In the genomic region with DNA sequence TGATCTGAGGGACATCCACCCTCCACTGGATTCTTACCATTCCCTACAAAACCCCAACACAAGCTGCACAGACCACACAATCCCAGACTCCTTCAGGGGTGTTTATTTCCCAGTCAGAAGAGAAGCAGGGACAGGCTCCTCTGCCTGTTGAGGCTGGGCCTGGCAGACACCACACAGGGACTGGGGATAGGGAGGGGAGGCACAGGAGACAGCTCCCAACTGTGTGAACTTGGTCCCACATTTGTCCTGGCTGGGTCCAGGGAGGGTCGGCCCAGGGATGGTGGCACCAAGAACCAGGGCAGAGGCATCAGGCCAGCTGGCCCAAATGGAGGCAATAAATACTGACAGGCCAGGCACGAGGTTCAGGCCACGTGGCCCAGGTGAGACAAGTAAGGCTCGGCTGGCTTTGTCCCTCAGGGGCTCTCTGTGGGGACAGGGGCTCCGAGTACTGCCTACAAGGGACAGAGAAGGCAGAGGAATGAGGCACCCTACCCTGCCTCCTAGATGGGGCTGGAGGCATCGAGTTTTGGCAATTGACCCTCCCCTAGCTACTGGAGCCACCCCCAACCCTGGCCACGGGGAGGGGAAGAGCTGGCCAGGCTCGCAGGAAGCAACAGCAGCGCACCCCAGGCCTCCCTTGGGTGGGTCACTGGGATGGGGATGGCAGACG, we compare ENCODE assay signal across 9 mouse cellular contexts. TPM values are rescaled to one million over a fixed set of nuclear protein-coding genes. Genes with fewer than 3 reads are reported as not detected.
DNase-seq lines count a peak whose midpoint lies in the region; ATAC-seq and TF ChIP-seq lines count a peak whose summit lies in the region.
"Had no signal": no experiment of that assay in that cellular context is flagged by ENCODE, and none has a peak within 500 bp of the region (broad histone marks: within the 10 kb centered on the region; RNA-seq: fewer than 3 reads in every experiment).

No protein-coding gene starts in this region.

- no peak overlapping the region for H3K4me2 ChIP-seq in heart, embryonic 12.5 days
- H3K4me2 ChIP-seq in embryonic facial prominence, embryonic 12.5 days (replicated peaks), result no peak overlapping the region; the same call in 1 of the 2 replicates
- H3K4me2 ChIP-seq in intestine, postnatal 0 days (replicated peaks; ENCODE audit: low read depth), result 0 out of 2 replicates have a peak overlapping the region, but pooled peaks have one; percentile 47
- H3K4me2 ChIP-seq in liver, embryonic 12.5 days, result no peak overlapping the region

- no peak for TF ChIP-seq CTCF in intestine, postnatal 0 days (IDR thresholded peaks at IDR 0.05; ENCODE audit: low read depth)

- H3K27me3 ChIP-seq in heart, embryonic 12.5 days (replicated peaks), result no peaks in the 10 kb centered on the region
- H3K27me3 ChIP-seq in embryonic facial prominence, embryonic 12.5 days, result no peaks in the 10 kb centered on the region
- no peaks in the 10 kb centered on the region for H3K27me3 ChIP-seq in intestine, postnatal 0 days (replicated peaks; ENCODE audit: control insufficient read depth, insufficient read depth, low read length)
- H3K27me3 ChIP-seq in liver, embryonic 12.5 days (replicated peaks), result no peaks in the 10 kb centered on the region
- H3K27me3 ChIP-seq: heart, embryonic 15.5 days had no signal

- 0 out of 2 replicates have a peak overlapping the region, but pooled peaks have one; percentile 98 for H3K9ac ChIP-seq in heart, embryonic 12.5 days
- no peak overlapping the region for H3K9ac ChIP-seq in embryonic facial prominence, embryonic 12.5 days
- H3K9ac ChIP-seq in intestine, postnatal 0 days (ENCODE audit: low read depth, low read length), result 0 out of 2 replicates have a peak overlapping the region, but pooled peaks have one; percentile 28
- no peak overlapping the region for H3K9ac ChIP-seq in liver, embryonic 12.5 days
- H3K9ac ChIP-seq: heart, embryonic 15.5 days had no signal

- 75% methylated on average over 10 of the region's 10 CpGs for WGBS in heart, embryonic 12.5 days
- 85% methylated on average over 10 of the region's 10 CpGs for whole genome bisulfite sequencing in embryonic facial prominence, embryonic 12.5 days
- WGBS in intestine, postnatal 0 days, result 73% methylated on average over 10 of the region's 10 CpGs
- WGBS in liver, embryonic 12.5 days (ENCODE audit: insufficient replicate concordance), result 79% methylated on average over 10 of the region's 10 CpGs

- H3K9me3 ChIP-seq in heart, embryonic 12.5 days (replicated peaks), result no peaks in the 10 kb centered on the region
- H3K9me3 ChIP-seq in embryonic facial prominence, embryonic 12.5 days, result no peaks in the 10 kb centered on the region
- no peaks in the 10 kb centered on the region for H3K9me3 ChIP-seq in intestine, postnatal 0 days (ENCODE audit: control insufficient read depth)
- H3K9me3 ChIP-seq in liver, embryonic 12.5 days (replicated peaks), result no peaks in the 10 kb centered on the region
- H3K9me3 ChIP-seq: heart, embryonic 15.5 days had no signal

- peaks cover 37% of the 10 kb centered on the region for H3K4me1 ChIP-seq in heart, embryonic 12.5 days (replicated peaks)
- H3K4me1 ChIP-seq in embryonic facial prominence, embryonic 12.5 days, result peaks cover 34% of the 10 kb centered on the region
- peaks cover 22% of the 10 kb centered on the region; the same call in 1 of the 2 replicates for H3K4me1 ChIP-seq in intestine, postnatal 0 days (replicated peaks; ENCODE audit: control insufficient read depth, insufficient read depth, low read length)
- H3K4me1 ChIP-seq in liver, embryonic 12.5 days, result peaks cover 62% of the 10 kb centered on the region

- ATAC-seq in heart, embryonic 12.5 days (ENCODE audit: insufficient number of reproducible peaks, low FRiP score), result no peak
- no peak for ATAC-seq in embryonic facial prominence, embryonic 12.5 days (ENCODE audit: insufficient number of reproducible peaks, insufficient read depth, low FRiP score, low TSS enrichment)
- no peak for ATAC-seq in intestine, postnatal 0 days
- no peak for ATAC-seq in liver, embryonic 12.5 days

- no peak for DNase-seq in heart, adult 9 months (ENCODE audit: low spot score in 2 of 2)
- no peak for DNase-seq in left cerebral cortex, adult 9 months (ENCODE audit: low spot score in 2 of 2)
- DNase-seq in layer of hippocampus, adult 18-20 months (ENCODE audit: low spot score in 2 of 2), result no peak
- DNase-seq: right cerebral cortex, postnatal 4 days had no signal

- H3K4me3 ChIP-seq in heart, embryonic 12.5 days, result no peak overlapping the region
- no peak overlapping the region for H3K4me3 ChIP-seq in embryonic facial prominence, embryonic 12.5 days
- H3K4me3 ChIP-seq in intestine, postnatal 0 days (ENCODE audit: low read depth, low read length), result no peak overlapping the region
- no peak overlapping the region for H3K4me3 ChIP-seq in liver, embryonic 12.5 days
- H3K4me3 ChIP-seq: heart, embryonic 15.5 days had no signal

- H3K36me3 ChIP-seq in heart, embryonic 12.5 days, result peaks cover 35% of the 10 kb centered on the region
- H3K36me3 ChIP-seq in embryonic facial prominence, embryonic 12.5 days, result peaks cover 26% of the 10 kb centered on the region
- H3K36me3 ChIP-seq in intestine, postnatal 0 days (ENCODE audit: control insufficient read depth, insufficient read depth), result peaks cover 27% of the 10 kb centered on the region
- H3K36me3 ChIP-seq in liver, embryonic 12.5 days, result peaks cover 43% of the 10 kb centered on the region

- H3K27ac ChIP-seq in heart, embryonic 12.5 days (ENCODE audit: poor library complexity, severe bottlenecking), result no peak overlapping the region
- 0 out of 2 replicates have a peak overlapping the region, but pooled peaks have one; percentile 11 for H3K27ac ChIP-seq in embryonic facial prominence, embryonic 12.5 days
- H3K27ac ChIP-seq in intestine, postnatal 0 days (ENCODE audit: low read depth, low read length), result peak overlapping the region; percentile 99
- H3K27ac ChIP-seq in liver, embryonic 12.5 days, result peak overlapping the region; percentile 67
- H3K27ac ChIP-seq: heart, embryonic 15.5 days had no signal

RNA-seq across cellular contexts. Expression of a gene that starts 3.3 kb away (rescaled TPM):
- polyA plus RNA-seq in heart, embryonic 12.5 days (2016; fragmentation: Nextera tagmentation; extraction: Ambion mirVana), result 422 and 442 TPM in 2 replicates
- 561 and 568 TPM in 2 replicates for polyA plus RNA-seq in embryonic facial prominence, embryonic 12.5 days (2016; fragmentation: Nextera tagmentation; extraction: Ambion mirVana)
- polyA plus RNA-seq in intestine, postnatal 0 days (2015; fragmentation: Nextera tagmentation; extraction: Ambion mirVana), result 474 and 493 TPM in 2 replicates
- polyA plus RNA-seq in liver, embryonic 12.5 days (2016; fragmentation: Nextera tagmentation; extraction: Ambion mirVana), result 337 and 356 TPM in 2 replicates
- 100 to 1,000 TPM; 293 to 295 TPM for total RNA-seq in layer of hippocampus, adult 18-20 months (2021)

RNA-seq across cellular contexts. Expression of a gene that starts 5.1 kb away (rescaled TPM):
- polyA plus RNA-seq in heart, embryonic 12.5 days (2016; fragmentation: Nextera tagmentation; extraction: Ambion mirVana), result 478 and 480 TPM in 2 replicates
- polyA plus RNA-seq in embryonic facial prominence, embryonic 12.5 days (2016; fragmentation: Nextera tagmentation; extraction: Ambion mirVana), result 622 and 637 TPM in 2 replicates
- 2,516 and 2,539 TPM in 2 replicates for polyA plus RNA-seq in intestine, postnatal 0 days (2015; fragmentation: Nextera tagmentation; extraction: Ambion mirVana)
- 443 and 468 TPM in 2 replicates for polyA plus RNA-seq in liver, embryonic 12.5 days (2016; fragmentation: Nextera tagmentation; extraction: Ambion mirVana)
- total RNA-seq in layer of hippocampus, adult 18-20 months (2021), result 100 to 1,000 TPM; 122 to 132 TPM

RNA-seq across cellular contexts. Expression of a gene that starts 20.0 kb away (rescaled TPM):
- polyA plus RNA-seq in heart, embryonic 12.5 days (2016; fragmentation: Nextera tagmentation; extraction: Ambion mirVana), result 356 and 361 TPM in 2 replicates
- 683 and 688 TPM in 2 replicates for polyA plus RNA-seq in embryonic facial prominence, embryonic 12.5 days (2016; fragmentation: Nextera tagmentation; extraction: Ambion mirVana)
- polyA plus RNA-seq in intestine, postnatal 0 days (2015; fragmentation: Nextera tagmentation; extraction: Ambion mirVana), result 209 and 226 TPM in 2 replicates
- 542 and 545 TPM in 2 replicates for polyA plus RNA-seq in liver, embryonic 12.5 days (2016; fragmentation: Nextera tagmentation; extraction: Ambion mirVana)
- 10 to 100 TPM; 60.5 to 70.0 TPM for total RNA-seq in layer of hippocampus, adult 18-20 months (2021)

RNA-seq across cellular contexts. Expression of a gene that starts 20.1 kb away (rescaled TPM):
- polyA plus RNA-seq in heart, embryonic 12.5 days (2016; fragmentation: Nextera tagmentation; extraction: Ambion mirVana), result 174 and 175 TPM in 2 replicates
- 191 and 198 TPM in 2 replicates for polyA plus RNA-seq in embryonic facial prominence, embryonic 12.5 days (2016; fragmentation: Nextera tagmentation; extraction: Ambion mirVana)
- 107 and 108 TPM in 2 replicates for polyA plus RNA-seq in intestine, postnatal 0 days (2015; fragmentation: Nextera tagmentation; extraction: Ambion mirVana)
- polyA plus RNA-seq in liver, embryonic 12.5 days (2016; fragmentation: Nextera tagmentation; extraction: Ambion mirVana), result 118 and 120 TPM in 2 replicates
- total RNA-seq in layer of hippocampus, adult 18-20 months (2021), result 10 to 100 TPM; 93.5 to 97.0 TPM

RNA-seq across cellular contexts. Expression of a gene that starts 27.2 kb away (rescaled TPM):
- polyA plus RNA-seq in heart, embryonic 12.5 days (2016; fragmentation: Nextera tagmentation; extraction: Ambion mirVana), result not detected in 2 replicates
- polyA plus RNA-seq in embryonic facial prominence, embryonic 12.5 days (2016; fragmentation: Nextera tagmentation; extraction: Ambion mirVana), result 0.36 TPM in 1 of 2 replicates, not detected in the other
- 1.4 and 1.6 TPM in 2 replicates for polyA plus RNA-seq in intestine, postnatal 0 days (2015; fragmentation: Nextera tagmentation; extraction: Ambion mirVana)
- polyA plus RNA-seq in liver, embryonic 12.5 days (2016; fragmentation: Nextera tagmentation; extraction: Ambion mirVana), result not detected in 2 replicates
- total RNA-seq in layer of hippocampus, adult 18-20 months (2021), result not detected

Comparison
In these comparisons a context has a peak if more than half of its experiments do, and no peak if none do; other contexts are left out.
1. H3K9ac ChIP-seq: peak in heart, embryonic 12.5 days (single experiment) and intestine, postnatal 0 days (single experiment); none in embryonic facial prominence, embryonic 12.5 days (single experiment) and liver, embryonic 12.5 days (single experiment).